Mouse (Mus musculus): ENCODE data around the gene Btbd2.
A peak's percentile ranks its signal among the peaks of the same experiment; 100 is the strongest.
"Not testable (repeated sequence)": the region's sequence is repeated elsewhere in the genome, so short reads cannot be mapped to it uniquely, and the experiment has no call there.

Gene Btbd2

DNA sequence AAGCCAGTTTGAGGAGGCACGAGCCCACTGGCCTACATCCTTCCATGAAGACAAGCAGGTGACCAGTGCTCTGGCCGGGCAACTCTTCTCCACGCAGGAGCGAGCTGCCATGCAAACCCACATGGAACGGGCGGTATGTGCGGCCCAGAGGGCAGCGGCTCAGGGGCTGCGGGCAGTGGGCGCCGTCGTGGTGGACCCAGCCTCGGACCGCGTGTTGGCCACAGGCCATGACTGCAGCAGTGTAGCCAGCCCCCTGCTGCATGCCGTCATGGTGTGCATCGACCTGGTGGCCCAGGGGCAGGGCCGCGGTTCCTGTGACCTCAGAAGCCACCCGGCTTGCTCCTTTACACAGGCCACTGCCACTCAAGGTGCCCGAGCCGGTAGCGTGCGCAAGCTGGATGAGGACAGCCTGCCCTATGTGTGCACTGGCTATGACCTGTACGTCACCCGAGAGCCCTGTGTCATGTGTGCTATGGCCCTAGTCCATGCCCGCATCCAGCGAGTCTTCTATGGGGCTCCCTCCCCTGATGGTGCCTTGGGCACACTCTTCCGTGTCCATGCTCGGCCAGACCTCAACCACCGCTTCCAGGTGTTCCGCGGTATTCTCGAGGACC lies 50.0 kb downstream of the Btbd2 start:
- no peak for DNase-seq (ENCODE audit: inconsistent ontology term)

DNA sequence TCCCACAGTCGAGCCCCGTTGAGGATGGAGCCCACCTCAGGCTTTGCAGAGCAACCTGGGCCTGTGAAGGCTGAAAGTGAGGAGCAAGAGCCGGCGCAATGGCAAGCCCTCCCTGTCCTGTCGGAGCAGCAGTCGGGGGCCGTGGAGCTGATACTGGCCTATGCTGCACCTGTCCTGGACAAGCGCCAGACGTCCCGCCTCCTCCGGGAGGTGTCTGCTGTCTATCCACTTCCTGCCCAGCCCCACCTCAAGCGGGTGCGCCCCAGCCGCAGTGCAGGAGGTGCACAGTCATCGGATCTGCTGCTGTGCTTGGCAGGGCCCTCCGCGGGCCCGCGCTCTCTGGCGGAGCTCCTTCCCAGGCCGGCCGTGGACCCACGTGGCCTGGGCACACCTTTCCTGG lies 50.6 kb downstream of the Btbd2 start:
- no peak for DNase-seq (ENCODE audit: inconsistent ontology term)

DNA sequence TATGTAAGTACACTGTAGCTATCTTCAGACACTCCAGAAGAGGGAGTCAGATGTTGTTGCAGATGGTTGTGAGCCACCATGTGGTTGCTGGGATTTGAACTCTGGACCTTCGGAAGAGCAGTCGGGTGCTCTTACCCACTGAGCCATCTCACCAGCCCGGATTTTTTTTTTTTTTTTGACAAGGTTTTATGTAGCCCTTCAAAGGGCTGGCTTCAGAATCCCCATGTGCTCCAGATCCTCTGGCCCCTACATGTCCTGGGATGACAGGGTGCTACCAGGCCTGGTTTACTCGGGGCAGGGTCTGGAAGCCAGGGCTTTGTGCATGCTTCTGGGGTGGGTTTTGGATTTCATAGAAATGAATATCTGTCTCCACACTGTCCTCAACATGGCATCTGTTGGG lies 51.1 kb downstream of the Btbd2 start, which contains the start of gene Gm49322:
Gene Gm49322 (plus strand): TSS at position 301 of the 400 bp plus-strand sequence.
- not testable (repeated sequence) for DNase-seq (ENCODE audit: inconsistent ontology term)

DNA sequence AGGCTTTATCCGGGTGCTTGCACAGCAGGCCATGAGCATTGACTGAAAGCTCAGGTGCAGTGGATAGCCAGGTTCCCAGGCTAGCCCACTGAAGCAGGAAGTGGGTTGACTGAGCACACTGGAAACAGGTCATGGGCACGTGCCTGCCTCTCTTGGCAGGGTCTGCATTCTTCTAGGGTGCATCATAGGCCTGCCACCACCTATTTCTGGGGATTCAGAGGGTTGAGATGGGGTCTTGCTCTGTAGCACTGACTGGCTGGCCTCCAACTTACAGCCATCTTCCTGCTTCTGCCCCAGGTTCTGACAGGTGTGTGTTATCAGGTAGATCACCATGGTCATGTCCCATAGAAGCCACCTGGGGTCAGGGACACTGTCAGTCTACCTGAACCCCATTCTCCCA lies 51.9 kb downstream of the Btbd2 start:
- no peak for DNase-seq (ENCODE audit: inconsistent ontology term)

DNA sequence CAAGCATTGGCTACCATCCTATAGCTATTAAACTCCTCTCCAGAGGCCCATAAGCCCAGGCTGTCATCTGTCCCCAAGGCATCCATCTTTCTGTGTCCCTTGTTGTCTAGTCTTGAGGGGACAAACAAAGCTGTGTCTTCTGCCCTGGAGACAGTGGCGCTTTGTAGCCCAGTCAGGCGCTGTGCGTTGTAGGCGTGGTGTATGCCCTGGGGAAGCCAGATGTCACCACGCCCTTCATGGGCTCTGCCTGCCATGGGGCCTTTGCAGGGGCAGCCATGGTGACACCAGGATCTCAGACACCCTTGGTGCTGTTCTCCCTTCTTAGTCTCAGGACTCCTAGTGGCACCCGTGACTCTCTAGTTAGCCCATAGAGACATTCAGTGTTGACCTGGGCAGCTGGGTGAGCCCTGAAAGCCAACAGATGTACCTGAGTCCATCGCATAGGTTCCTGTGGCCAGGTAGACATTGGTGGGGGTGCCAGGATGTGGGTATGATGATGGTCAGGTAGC lies 52.8 kb downstream of the Btbd2 start:
- DNase-seq (ENCODE audit: inconsistent ontology term): no peak

DNA sequence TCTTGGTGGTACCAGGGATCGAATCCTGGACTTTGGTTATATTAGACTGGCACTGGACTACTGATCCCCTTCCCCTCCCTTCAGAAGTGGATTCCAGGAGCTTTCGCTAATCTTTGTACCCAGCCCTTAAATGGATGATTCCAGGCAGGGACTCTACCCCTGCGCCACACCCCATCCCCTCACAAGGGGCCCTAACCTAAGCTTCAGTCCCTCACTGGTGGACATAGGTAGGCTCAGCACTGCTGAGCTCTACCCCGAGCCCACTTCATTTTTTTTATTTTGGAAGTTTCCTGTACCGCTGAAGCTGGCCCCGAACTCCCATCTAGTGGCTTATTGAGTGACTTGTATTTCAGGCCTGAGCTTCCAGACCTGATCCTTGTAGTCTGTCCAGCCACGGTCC lies 53.5 kb downstream of the Btbd2 start:
- no peak for DNase-seq (ENCODE audit: inconsistent ontology term)

DNA sequence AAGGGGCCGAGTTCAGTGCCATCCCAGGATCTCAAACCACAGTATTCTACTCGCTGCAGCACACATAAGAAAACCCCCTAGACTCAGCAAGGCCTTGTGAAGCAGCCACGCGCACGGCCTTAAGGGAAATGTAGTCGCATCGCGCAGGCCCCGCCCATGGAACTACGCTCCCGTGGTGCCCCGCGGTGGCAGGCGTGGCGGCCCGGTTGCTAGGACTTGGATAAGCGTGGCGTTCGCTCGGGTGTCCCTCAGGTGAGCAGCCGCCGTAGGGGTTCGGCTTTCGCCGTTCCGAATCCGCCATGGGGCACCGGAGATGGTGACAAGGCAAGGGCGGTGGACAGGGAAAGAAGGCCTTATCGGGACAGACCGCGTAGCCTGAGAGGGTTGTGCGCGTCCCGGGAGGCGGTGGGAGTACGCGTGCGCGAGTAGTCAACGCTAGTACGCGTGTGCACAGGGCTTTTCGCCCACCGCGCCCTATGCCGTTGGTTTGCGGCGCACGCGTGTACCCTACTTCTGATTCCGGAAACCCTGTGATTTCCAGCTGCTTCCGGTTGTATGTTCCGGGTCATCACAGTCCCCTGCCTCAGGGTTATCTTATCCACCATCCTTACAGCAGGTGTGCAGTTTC lies 54.1 kb downstream of the Btbd2 start, which contains the start of the genes Scamp4 and Adat3:
Gene Scamp4 (plus strand): TSS at position 175 of the 628 bp plus-strand sequence.
Gene Adat3 (plus strand): TSS at position 183 of the 628 bp plus-strand sequence.
- peak; percentile 98 for DNase-seq (ENCODE audit: inconsistent ontology term)

DNA sequence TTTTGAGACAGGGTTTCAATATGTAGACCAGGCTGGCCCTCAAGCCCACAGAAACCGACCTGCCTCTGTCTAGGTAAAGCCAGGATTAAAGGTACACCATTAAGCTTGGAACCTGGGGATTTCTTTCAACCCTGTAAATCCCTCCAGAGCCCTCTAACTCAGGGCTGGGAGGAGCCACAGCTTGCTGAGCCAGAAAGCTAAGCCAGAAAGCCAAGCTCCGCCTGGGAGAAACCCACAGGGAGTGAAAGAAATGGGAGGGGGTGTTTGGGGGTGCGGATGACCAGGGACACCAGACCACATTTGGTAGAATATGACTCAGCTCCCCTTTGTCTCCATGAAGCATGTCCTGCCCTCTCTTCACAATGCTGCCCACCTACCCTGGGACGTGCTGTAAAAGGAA lies 60.6 kb downstream of the Btbd2 start:
- DNase-seq (ENCODE audit: inconsistent ontology term): peak; percentile 50

All from Muller cell, postnatal 12 days (primary cell).